Mouse (Mus musculus) CD8-positive naive resting alpha-beta T cell, adult 2 months (primary cell): Measurements from ENCODE around the gene Zbtb41.

Experiments used
- DNase-seq, 2 experiments: peaks; one replicate each; pipeline ENCODE4 v3.0.0; 2022; ENCODE audit warnings: low read depth in 2 of 2, low spot score in 2 of 2

Zbtb41 gene

DNA sequence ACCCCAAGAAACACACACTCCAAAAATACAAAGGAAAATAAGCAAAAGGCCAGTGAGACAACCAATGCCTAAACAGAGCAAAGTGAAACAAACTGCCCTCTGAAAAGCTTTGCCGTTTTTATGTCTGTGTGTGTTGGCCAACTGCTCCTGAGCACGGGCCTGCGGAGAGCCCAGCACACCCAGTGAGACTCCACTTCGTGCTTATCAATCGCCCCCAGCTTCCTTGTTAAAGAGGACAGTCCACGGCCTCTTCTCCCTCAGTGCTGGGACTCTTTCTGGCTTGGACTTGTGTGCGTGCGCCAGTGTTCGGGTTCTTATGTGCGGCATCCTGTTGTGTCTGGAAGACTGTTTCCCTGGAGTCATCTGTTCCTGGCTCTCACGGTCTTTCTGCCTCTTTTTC, 43.8 kb downstream of the Zbtb41 start:
- no peak for DNase-seq

DNA sequence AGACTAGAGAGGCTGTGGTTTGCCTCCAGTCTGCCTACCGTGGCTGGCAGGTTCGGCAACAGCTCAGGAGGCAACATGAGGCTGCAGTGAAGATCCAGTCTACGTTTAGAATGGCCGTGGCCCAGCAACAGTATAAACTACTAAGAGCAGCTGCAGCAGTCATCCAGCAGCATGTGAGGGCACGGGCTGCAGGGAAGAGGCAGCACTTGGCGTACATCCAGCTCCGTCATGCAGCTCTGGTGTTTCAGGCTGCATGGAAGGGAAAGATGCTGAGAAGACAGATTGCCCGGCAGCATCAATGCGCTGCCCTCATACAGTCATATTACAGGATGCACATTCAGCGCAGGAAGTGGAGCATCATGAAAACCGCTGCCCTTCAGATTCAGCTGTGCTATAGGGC, 56.8 kb downstream of the Zbtb41 start:
- no peak for DNase-seq

DNA sequence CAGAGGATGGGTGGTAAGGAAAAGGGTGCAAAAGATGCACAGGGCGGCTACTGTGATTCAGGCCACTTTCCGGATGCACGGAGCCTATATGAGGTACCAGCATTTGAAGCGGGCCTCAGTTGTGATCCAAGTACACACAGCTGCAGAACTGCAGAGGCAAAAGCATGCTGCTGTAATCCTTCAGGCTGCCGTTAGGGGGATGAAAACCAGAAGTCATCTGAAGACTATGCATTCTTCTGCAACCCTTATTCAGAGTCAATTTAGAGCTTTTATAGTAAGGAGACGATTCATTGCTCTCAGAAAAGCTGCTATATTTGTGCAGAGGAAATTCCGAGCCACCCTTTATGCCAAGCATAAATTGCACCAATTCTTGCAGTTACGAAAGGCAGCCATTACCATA, 58.2 kb downstream of the Zbtb41 start:
- no peak for DNase-seq

GRCm38 (mm10) chr1:139481146-139481545, 59.1 kb downstream of the Zbtb41 start:
- DNase-seq, result no peak

DNA sequence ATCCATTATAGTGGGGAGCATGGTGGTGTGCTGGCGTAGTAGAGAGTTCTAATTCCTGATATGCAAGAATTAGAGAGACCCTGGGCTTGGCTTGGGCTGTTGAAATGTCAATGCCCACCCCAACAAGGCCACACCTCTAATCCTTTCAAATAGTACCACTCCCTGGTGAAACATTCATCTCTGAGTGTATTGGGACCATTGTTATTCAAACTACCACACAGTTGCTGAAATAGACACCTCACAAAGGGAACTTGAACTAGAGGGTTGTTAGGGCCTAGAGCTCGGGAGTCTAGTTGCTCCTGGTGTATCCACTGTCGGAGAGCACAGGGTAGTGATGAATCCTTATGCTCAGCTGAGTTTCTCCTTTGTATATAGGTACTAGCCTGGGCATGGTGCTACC, 72.5 kb downstream of the Zbtb41 start:
- DNase-seq, result no peak

DNA sequence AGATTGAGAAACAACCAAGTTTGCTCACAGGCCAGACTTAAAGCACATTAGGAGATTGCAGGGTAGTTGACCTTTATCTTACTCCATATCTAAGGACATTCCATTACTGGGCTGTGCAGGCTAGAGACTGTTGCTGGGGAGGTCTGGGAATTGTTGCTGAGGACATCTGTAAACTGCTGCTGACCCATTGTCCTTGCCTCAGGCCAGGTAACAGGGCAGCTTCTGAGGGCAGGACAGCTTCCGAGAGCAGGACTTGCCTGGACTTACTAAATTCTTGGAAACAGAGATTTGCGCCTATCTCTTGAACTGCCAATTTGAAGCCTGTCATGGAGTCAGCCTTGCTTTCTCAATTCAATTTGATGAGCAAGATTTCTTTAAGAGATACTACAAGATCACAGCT, 73.3 kb downstream of the Zbtb41 start:
- DNase-seq, result no peak

DNA sequence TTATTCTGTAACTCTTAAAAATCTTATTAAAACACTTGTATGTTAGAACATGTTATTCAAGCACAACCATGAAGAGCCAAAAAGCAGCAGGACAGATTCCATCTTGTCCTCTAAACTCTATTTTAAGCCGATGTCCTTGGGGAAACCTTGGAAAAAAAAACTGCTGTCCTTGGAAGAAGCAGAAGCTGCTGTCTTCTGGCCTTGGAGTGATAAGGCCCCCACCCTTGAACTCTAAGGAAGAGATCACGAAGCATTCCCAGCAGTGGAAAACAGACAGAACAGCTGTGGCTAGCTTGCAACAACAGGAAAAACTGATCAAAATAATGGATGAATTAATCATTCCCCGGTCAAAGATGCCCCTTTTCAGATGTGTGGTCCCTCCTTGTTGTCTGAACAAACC, 74.1 kb downstream of the Zbtb41 start:
- no peak for DNase-seq

- DNase-seq, result no peak
Observed at GRCm38 (mm10) chr1:139499751-139500150, 77.7 kb downstream of the Zbtb41 start.

DNA sequence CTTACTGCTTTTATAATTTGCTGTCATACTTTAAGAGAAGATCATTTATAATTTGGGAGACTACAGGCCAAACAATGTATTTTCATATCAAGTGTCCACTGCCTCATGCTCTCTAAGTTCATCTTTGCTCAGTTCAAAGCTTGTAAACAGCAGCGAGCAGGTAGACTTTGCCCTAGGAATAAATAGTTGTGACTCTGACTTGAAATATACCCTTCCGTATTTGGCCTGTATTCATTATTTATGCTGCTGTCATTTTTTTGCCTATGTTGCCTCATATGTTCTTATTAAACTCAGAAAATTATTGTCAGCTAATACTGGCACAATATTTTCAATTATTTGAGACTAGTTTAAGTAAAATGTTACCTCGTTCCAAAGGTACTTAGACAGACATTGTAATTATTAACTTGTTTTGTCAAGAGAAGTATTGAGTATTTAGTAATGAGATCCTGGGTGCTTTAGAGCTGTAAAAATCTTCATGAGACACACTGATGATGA, 79.2 kb downstream of the Zbtb41 start, which contains the start of gene F13b:
Gene F13b (plus strand): TSS at position 445 of the 495 bp plus-strand sequence.
- no peak for DNase-seq
